Mouse (Mus musculus) kidney, adult 2 months (tissue): Measurements from ENCODE around the gene Calhm6. TPM values are rescaled to one million over a fixed set of nuclear protein-coding genes. Genes with fewer than 3 reads are reported as not detected.

ENCODE experiments used
- DNase-seq: peaks from one replicate; pipeline ENCODE4 v3.0.0; 2021
- H3K27ac ChIP-seq: fragments of 200-500 bp; 2 replicates; pipeline ENCODE4 v1.5.1; 2012; ENCODE audit warnings: low read depth, low read length, control low read depth, inconsistent platforms; ENCODE audit not compliant: insufficient read depth
- H3K27me3 ChIP-seq: fragments of 200-500 bp; replicated peaks from 2 replicates; pipeline ENCODE4 v1.6.1; 2012; ENCODE audit warnings: mild to moderate bottlenecking, moderate library complexity, low read length, inconsistent platforms; ENCODE audit not compliant: control insufficient read depth, insufficient read depth
- H3K36me3 ChIP-seq: fragments of 200-500 bp; 2 replicates; pipeline ENCODE4 v1.6.1; 2012; ENCODE audit warnings: mild to moderate bottlenecking, moderate library complexity, low read length, inconsistent platforms; ENCODE audit not compliant: control insufficient read depth, insufficient read depth
- H3K4me1 ChIP-seq: fragments of 200-500 bp; 2 replicates; pipeline ENCODE4 v1.6.1; 2011; ENCODE audit warnings: low read length; ENCODE audit not compliant: control insufficient read depth, insufficient read depth
- H3K4me3 ChIP-seq: fragments of 200-500 bp; 2 replicates; pipeline ENCODE4 v1.5.1; 2011; ENCODE audit warnings: mild to moderate bottlenecking, low read depth, low read length, control low read depth; ENCODE audit not compliant: insufficient read depth
- CTCF ChIP-seq: fragments of 200-500 bp; conservative IDR thresholded peaks from 2 replicates; pipeline ENCODE4 v1.5.1; 2011; ENCODE audit warnings: low read depth, mild to moderate bottlenecking, control low read depth, low read length, moderate library complexity, mixed read lengths; ENCODE audit not compliant: insufficient read depth, insufficient read length
- POLR2A ChIP-seq: fragments of 200-500 bp; IDR thresholded peaks from one replicate; pipeline ENCODE4 v1.6.1; 2011; ENCODE audit warnings: low read depth, low read length, control low read depth
- WGBS: fragments of 180-500 bp; shearing (Covaris S2); methylation state at CpG from one replicate; pipeline ENCODE4 v1.1.7; 2018; 5-methylcytosine and 5-hydroxymethylcytosine counted together
- polyA plus RNA-seq: library from polyadenylated mRNA; depleted of rRNA; stranded (reverse); fragments of >200 nt; gene quantifications from 2 replicates; pipeline ENCODE4 v1.2.3, GENCODE M21; 2012; rRNA removed

Gene Calhm6
- polyA plus RNA-seq, 1 experiment: 1.4 TPM

DNA sequence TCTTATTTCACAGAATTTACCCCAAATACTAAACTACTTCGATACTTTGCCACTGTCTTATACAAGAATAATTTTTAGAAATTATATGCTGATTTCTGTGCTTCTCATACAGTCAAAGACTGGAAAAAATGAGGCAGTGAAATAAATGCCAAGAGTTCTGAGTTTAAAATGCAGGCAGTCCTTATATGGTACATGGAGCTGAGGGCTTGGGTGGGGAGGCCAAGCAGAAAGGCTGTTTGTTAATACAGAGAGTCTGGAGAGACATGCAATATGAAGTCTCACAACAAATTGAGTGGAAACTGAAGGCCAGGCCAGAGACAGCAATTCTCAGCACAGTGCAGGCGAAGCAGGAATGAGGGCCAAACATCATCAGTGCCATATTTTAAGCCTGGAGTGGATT, 39.3 kb downstream of the Calhm6 start:
- H3K4me3 ChIP-seq: no peak overlapping the region
- H3K27ac ChIP-seq: no peak overlapping the region
- DNase-seq: no peak
- no peaks in the 10 kb centered on the region for H3K4me1 ChIP-seq
- H3K27me3 ChIP-seq: no peaks in the 10 kb centered on the region; the same call in 1 of the 2 replicates
- WGBS: 89% methylated on average over 2 of the region's 2 CpGs
- TF ChIP-seq CTCF (no peak), POLR2A (no peak)
- H3K36me3 ChIP-seq: no peaks in the 10 kb centered on the region

DNA sequence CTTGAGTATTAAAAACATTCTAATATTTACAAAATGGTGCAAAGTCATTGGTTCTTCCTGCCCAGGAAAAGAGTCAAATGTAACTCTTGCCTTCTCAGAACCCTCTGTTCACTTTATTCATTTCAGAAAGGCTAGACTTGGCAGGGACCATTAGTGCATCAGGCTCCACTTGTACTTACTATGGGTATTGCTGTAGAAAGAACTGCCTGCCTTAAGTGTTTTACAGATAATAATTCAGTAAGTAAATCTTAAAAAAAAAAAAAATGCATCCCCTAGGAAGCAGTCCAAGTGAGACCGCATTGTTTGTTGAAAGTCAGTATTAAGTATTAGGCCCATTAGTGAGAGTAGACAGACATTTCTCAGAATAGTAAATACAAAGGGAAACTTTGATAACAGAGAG, 41.3 kb downstream of the Calhm6 start:
- WGBS: 76% methylated on average over 1 of the region's 1 CpGs
- TF ChIP-seq CTCF (no peak), POLR2A (no peak)
- no peak for DNase-seq
- no peak overlapping the region for H3K4me3 ChIP-seq
- no peaks in the 10 kb centered on the region for H3K36me3 ChIP-seq
- no peak overlapping the region for H3K27ac ChIP-seq
- H3K4me1 ChIP-seq: no peaks in the 10 kb centered on the region
- H3K27me3 ChIP-seq: no peaks in the 10 kb centered on the region

Other genes starting within 250 kb of the Calhm6 start
- gene Rsph4a, start 222.9 kb downstream of the Calhm6 start, polyA plus RNA-seq: 0.04 and 0.08 TPM in 2 replicates
- 3.6 and 4.1 TPM in 2 replicates for gene Zup1, start 176.7 kb downstream of the Calhm6 start, polyA plus RNA-seq
- 31.6 and 32.1 TPM in 2 replicates for gene Rwdd1, start 108.4 kb downstream of the Calhm6 start, polyA plus RNA-seq
- not detected in 2 replicates for gene Trappc3l, start 90.4 kb downstream of the Calhm6 start, polyA plus RNA-seq
- gene Calhm4, start 83.7 kb downstream of the Calhm6 start, polyA plus RNA-seq: not detected in 2 replicates
- gene Calhm5, start 31.5 kb downstream of the Calhm6 start, polyA plus RNA-seq: 0.25 and 0.27 TPM in 2 replicates
- 8.0 and 8.6 TPM in 2 replicates for gene Dse, start 79.7 kb upstream of the Calhm6 start, polyA plus RNA-seq
- 26.0 and 28.3 TPM in 2 replicates for gene Tspyl1, start 154.2 kb upstream of the Calhm6 start, polyA plus RNA-seq
- 7.6 and 8.2 TPM in 2 replicates for gene Tspyl4, start 169.5 kb upstream of the Calhm6 start, polyA plus RNA-seq